Mouse (Mus musculus) liver, adult 2 months (tissue): Measurements from ENCODE around the gene Lrg1.

ENCODE experiments used
- CTCF ChIP-seq: fragments of 200-500 bp; IDR thresholded peaks from 2 replicates; pipeline ENCODE4 v1.5.1; 2011; ENCODE audit warnings: low read depth, low read length, control low read depth
- POLR2A ChIP-seq: fragments of 200-500 bp; IDR thresholded peaks from 2 replicates; pipeline ENCODE4 v1.6.1; 2011; ENCODE audit warnings: low read length, control low read depth; ENCODE audit not compliant: insufficient read depth; ENCODE audit errors: extremely low read depth

GRCm38 (mm10) chr17:56148280-56148679 lies 26.5 kb upstream of the Lrg1 start:
- TF ChIP-seq CTCF, result no peak
- no peak for TF ChIP-seq POLR2A
